Mouse (Mus musculus): Measurements from ENCODE around the gene Acbd5.

The Acbd5 gene

DNA sequence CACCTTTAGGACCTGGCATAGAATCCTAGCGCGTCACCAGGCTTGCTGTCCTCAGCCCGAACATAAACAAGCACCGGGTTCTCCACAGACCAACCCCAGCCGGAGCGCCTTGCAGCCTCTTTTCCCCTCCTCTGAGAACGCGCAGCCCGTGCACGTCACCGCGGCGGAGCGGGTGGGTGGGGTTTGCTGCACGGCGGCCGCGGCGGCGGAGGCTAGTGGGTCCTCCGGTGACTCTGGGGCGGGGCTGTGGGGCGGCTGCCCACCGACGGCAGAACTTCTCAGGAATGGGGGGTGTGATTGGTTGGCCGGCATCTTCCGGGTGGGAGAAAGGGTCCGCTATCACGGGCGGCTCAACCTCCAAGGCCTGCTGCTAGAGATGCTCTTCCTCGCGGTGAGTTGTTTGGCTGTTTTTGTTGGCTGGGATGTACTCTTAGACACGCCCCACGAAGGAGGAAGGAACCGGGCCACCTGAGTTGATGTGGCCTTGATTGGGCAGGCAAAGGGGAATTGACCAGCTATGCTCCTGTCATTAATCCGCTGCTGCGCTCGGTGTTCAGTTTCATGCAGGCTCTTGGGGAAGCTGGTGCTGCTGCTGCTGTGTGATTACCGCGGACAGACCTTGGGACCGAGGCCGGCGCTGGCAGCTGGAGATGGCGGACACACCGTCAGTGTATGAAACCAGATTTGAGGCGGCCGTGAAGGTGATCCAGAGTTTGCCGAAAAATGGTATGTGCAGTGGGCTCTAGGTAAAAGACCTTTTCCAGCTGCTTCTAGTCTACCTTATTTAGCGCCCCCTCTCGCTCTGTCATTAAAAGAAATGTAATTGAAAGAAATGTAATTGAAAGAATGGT is 1.2 kb downstream of the Acbd5 start:
- peak; percentile 96 for DNase-seq

GRCm38 (mm10) chr2:23070491-23070890 is 2.5 kb downstream of the Acbd5 start:
- no peak for DNase-seq

DNA sequence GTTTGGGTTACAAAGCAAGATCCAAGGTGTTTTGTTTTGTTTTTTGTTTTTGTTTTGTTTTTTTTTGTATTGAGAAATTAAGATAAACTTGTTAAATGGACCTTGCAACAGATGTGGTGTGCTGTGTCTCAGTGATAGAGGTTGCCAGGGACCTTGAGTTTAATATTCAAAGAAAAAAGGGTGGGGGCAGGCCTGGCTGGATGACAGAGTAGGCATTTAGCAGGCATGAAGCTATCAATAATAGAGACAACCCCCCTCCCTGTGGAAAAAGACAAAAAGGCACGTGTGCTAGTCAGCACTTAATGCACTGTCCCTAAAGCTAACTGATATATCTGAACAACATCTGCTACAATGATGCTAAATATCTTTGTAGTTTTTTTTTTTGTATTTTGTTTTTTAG is 3.4 kb downstream of the Acbd5 start:
- DNase-seq: no peak

DNA sequence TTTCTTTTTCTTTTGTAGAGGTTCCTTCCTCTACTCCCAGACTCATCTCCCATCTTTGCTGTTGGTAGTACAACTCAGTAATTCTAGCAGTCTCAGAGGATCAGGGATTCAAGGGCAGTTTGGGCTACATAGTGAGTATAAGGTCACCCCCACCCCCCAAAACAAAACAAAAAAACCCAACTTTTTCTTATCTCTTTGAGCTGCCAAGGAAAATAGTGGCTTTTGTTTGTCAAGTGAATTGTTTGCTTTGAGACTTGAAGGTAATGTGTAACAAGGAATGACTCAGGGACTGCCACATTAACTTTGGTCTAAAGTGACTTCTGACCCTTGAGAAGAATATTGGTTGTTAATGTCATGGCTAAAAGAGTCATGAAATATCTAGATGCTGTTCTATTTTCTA is 7.9 kb downstream of the Acbd5 start:
- no peak for DNase-seq

DNA sequence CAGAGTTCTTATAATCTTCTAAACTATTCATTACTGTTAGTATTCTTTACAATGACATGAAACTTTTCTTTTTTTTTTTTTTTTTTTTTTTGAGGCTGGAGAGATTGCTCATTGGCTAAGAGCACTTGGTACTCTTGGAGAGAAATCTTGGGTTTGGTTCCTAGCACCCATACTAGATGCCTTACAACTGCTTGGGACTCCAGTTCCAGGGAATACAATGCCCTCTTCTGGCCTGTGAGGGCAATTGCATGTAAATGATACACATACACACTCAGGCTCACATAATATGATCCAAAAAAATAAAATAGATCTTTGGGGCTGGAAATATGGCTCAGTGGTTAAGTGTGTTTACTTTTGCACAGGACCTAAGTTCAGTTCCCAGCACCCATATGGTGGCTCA is 8.8 kb downstream of the Acbd5 start:
- no peak for DNase-seq

DNA sequence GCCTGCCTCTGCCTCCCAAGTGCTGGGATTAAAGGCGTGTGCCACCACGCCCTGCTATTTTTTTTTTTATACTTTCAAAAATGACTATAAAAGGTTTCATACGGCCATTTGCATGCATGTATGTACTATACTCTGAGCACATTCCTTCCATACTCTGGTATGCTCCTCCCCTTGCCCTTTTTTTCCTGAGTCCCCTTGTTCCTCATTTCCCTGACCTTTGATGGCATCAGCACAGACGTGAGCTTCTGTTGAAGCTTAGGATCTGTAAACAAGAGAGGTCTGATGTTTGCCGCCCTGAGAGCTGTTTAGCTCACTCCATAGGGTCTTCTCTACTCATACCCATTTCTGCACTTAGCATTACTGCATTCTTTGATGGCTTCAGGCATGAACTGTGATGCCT is 9.7 kb downstream of the Acbd5 start:
- no peak for DNase-seq

DNA sequence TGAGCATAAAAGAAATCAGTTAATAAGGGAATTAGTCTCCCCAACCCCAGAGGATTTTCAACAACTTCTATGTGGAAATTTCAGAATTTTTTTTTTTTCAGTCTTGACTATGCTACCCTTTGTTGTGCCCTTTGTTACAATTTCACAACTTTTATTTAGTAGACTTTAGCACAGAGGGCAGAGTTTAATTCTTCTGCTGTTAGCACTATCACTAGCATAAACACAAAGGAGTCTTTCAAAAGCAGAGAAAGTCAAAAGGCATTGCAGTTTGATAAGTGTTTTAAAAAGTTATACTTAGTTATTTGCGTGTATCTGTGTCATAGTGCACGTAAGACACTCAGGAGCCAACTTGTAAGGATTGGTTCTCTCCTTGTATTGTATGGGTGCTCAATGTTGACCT is 10.6 kb downstream of the Acbd5 start:
- DNase-seq: no peak

DNA sequence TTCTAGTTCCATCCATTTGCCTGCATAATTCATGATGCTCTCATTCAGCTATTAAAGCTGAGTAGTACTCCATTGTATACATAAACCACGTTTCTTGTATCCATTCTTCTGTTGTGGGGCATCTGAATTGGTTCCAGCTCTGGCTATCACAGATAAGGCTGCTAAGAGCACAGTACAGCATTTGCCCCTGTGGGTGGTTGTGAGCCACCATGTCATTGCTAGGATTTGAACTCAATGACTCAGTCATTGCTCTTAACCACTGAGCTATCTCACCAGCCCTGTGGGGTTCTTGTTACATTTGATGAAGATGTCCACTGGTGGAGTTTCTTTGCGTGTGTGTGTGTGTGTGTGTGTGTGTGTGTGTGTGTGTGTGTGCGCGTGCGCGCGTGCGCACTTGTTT is 16.6 kb downstream of the Acbd5 start:
- DNase-seq: no peak

- peak; percentile 29 for DNase-seq
Measured at GRCm38 (mm10) chr2:23092216-23092615, 24.2 kb downstream of the Acbd5 start.

- DNase-seq: no peak
Measured at GRCm38 (mm10) chr2:23097028-23097427, 29.1 kb downstream of the Acbd5 start.

DNA sequence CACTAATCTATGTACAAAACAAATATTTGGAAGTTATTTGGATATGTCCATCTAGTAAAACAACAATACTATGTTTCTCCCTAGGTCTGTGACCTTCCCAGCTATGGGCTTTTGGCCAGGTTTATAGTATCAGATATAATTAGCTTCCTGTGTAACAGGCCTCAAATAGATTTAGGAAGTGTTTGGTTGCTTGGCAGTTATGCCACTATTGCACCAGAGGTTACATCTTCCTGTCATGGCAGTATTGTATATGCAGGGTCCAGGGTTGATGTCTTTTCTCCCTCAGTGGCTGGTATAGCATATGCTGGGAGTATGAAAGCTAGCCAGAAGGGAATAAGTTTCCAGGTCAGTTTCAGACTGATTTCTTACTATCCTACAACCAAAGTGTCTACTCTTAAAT is 34.3 kb downstream of the Acbd5 start:
- DNase-seq: no peak

DNA sequence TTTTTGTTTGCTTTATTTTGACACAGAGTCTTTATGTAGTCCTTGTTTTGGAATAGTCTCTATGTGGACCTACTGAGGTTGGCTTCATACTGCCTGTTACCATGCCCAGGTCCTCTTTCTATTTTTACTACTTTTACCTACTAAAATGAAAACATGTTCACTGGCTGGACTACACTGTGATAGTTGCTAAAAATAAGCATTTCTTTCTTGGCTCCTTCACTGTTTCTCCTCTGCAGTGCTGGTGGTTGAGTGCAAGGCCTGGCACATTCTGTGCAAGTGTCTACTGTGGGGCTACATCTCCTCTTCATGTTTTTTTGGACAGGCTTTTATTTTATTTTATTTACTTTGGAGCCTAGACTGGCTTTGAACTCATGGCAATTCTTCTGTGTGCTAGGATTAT is 51.6 kb downstream of the Acbd5 start:
- DNase-seq: no peak

- no peak for DNase-seq
Measured at GRCm38 (mm10) chr2:23155199-23155621, 87.2 kb downstream of the Acbd5 start.

GRCm38 (mm10) chr2:23155777-23156607 is 88.0 kb downstream of the Acbd5 start, which contains the start of the genes Mastl and Yme1l1:
TSS of gene Mastl (minus strand) at chr2:23156024.
TSS of gene Yme1l1 (plus strand) at chr2:23156369.
- peak; percentile 99 for DNase-seq

- no peak for DNase-seq
Measured at GRCm38 (mm10) chr2:23156608-23157081, 88.7 kb downstream of the Acbd5 start.

All from kidney, postnatal 14 days (tissue).